Mouse (Mus musculus): ENCODE results near the gene Stx6.

- TF ChIP-seq CTCF (IDR thresholded peaks at IDR 0.05; ENCODE audit: low read depth, low read length) (no peak), POLR2A (IDR thresholded peaks at IDR 0.05; ENCODE audit: extremely low read depth, insufficient read depth, low read length) (no peak)
Measured at GRCm38 (mm10) chr1:155250531-155251135, 92.1 kb downstream of the Stx6 start.
